Mouse (Mus musculus): ENCODE measurements around the gene Neurl1a.

GRCm38 (mm10) chr19:47229461-47229860, 50.8 kb downstream of the Neurl1a start:
- TF ChIP-seq GATA1 (IDR thresholded peaks at IDR 0.05; ENCODE audit: low read length) (no peak), TAL1 (IDR thresholded peaks at IDR 0.05; ENCODE audit: low read length) (no peak)
